Mouse (Mus musculus) effector memory CD4-positive, alpha-beta T cell, adult 7 months (primary cell): ENCODE data around the gene Shisa5. TPM values are rescaled to one million over a fixed set of nuclear protein-coding genes. Genes with fewer than 3 reads are reported as not detected.

Experiments
- polyA plus RNA-seq: library from polyadenylated mRNA; unstranded; fragments of 100-300 nt; shearing (Covaris generic); gene quantifications from one replicate; pipeline ENCODE4 v1.2.1, GENCODE M21; 2017

Shisa5 gene
- 2,718 TPM for polyA plus RNA-seq

GRCm38 (mm10) chr9:109038086-109038895 is at the start of gene Shisa5:
TSS of gene Shisa5 (plus strand) at chr9:109038565.

DNA sequence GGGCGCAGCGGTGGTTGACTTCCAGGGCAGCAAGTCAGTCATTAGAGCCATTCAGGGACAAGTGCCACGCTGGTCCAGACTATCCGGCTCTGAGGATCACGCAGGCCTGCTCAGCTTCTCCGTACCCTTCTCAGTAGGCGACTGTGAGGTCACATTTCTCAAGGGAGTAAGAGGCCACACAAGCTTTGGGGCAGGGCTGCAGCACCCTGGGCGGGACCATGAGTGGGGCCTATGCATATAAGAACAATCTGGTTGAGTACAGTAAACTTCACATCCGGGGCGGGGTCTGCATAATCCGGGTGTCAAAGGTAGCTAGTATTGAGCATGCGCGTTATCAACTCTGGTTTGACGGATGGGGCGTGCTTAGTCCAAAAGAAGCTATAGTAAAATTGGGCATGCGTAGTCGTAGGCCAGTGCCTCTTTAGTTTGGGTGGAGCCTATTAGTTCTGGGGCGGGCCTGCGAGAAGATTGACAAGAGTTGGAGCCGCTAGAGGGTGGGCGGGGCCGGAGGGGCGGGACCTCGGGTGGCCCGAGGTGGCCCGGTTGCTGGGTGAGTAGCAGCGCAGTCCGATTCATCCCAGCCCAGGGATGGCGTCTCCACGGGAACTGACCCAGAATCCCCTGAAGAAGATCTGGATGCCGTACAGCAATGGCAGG is 46.8 kb upstream of the Shisa5 start, which contains the start of gene Pfkfb4:
Gene Pfkfb4 (plus strand): TSS at position 351 of the 657 bp plus-strand sequence.

GRCm38 (mm10) chr9:109059136-109059903 is 21.0 kb downstream of the Shisa5 start, which contains the start of gene Trex1:
TSS of gene Trex1 (minus strand) at chr9:109059734.

GRCm38 (mm10) chr9:109073661-109074573 is 35.6 kb downstream of the Shisa5 start, which contains the start of gene Atrip:
TSS of gene Atrip (minus strand) at chr9:109074124.

DNA sequence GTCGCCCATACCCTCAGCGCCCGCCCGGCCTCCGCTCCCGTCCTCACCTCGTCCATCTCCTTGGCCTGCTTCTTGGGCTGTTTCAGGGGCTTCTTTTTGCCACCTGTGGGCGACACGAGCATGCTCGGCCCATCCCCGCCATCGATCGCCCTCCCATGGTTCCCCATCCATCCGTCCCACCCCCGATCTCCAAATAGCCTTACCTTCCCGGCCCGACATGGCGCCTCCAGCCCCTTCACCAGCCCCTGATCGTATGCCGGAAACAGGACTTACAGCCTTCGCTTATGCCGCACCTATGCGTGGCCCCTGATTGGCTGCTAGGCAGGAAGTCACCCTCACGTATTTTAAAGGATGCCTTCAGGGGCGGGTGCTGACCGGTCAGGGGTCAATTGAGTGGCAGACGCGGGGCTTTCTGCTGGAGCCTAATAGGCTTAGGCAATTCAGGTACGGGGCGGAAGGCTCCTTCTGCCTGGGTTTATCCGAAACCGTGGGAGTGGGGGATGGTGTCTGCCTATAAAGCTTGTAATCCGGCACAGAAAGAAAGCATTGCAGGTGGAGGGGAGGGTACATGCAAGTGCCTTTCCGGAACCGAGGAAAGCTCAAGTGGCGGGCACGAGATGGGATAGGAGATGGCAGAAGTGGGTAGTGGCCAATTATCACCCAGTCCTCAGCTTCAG is 43.9 kb downstream of the Shisa5 start, which contains the start of the genes Ccdc51 and Tma7:
Gene Ccdc51 (plus strand): TSS at position 370 of the 677 bp plus-strand sequence.
Gene Tma7 (minus strand): TSS at position 464 of the 677 bp plus-strand sequence.

DNA sequence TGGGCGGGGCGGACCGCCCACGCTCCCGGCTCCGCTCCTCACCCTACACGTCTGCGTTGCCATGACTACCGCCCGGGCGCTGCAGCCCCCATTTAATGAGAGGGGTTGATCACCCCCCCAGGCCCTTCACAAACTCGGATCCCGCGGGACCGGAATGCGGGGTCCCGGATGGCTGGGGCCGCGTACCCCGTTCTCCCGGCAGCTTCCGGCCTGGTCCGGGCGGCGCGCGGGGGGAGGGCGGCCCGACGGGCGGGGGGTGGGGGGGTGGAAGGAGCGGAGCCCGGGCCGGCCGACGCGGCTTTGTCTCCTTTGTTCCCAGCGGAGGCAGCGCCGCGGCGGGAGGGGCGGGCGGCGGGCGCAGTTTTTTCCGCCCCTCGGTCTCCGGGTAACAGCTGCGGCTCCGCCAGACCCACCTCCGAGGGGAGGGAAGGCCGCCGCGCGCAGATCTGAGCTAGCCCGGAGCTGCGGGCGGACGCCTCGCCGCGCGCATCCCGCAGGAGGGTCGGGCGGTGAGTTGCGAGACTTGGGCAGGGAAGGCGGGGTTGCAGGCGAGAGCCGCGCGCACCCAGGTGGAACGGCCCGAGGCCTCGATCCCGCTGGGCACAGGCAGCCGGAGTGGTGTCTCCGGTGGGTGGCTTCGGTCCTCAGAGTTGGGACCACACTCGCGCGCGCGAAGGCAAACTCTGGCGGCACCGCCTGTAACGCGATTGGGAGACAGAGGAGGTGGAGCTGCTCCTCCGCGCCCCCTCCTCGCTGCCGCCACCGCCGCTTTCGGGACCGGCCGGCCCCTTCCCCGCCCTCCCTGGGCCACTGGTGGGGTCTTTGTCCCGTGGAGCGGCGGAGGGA is 57.0 kb downstream of the Shisa5 start, which contains the start of gene Plxnb1:
Gene Plxnb1 (plus strand): TSS at position 253 of the 846 bp plus-strand sequence.

Other genes with a start within 250 kb of the Shisa5 start
- 11.2 TPM for gene Nckipsd, start 230.2 kb upstream of the Shisa5 start, polyA plus RNA-seq
- 0.06 TPM for gene Celsr3, start 212.2 kb upstream of the Shisa5 start, polyA plus RNA-seq
- gene Slc26a6, start 185.3 kb upstream of the Shisa5 start, polyA plus RNA-seq: 10.1 TPM
- gene Tmem89, start 123.9 kb upstream of the Shisa5 start, polyA plus RNA-seq: not detected
- gene Uqcrc1, start 101.9 kb upstream of the Shisa5 start, polyA plus RNA-seq: 241 TPM
- gene Col7a1, start 85.0 kb upstream of the Shisa5 start, polyA plus RNA-seq: 0.49 TPM
- not detected for gene Ucn2, start 52.6 kb upstream of the Shisa5 start, polyA plus RNA-seq
- 5.2 TPM for gene Pfkfb4, start 46.8 kb upstream of the Shisa5 start, polyA plus RNA-seq
- gene Trex1, start 21.2 kb downstream of the Shisa5 start, polyA plus RNA-seq: 103 TPM
- gene Atrip, start 35.6 kb downstream of the Shisa5 start, polyA plus RNA-seq: 13.4 TPM
- 5.5 TPM for gene Ccdc51, start 43.9 kb downstream of the Shisa5 start, polyA plus RNA-seq
- gene Tma7, start 44.0 kb downstream of the Shisa5 start, polyA plus RNA-seq: 490 TPM
- 1.9 TPM for gene Plxnb1, start 56.8 kb downstream of the Shisa5 start, polyA plus RNA-seq
- gene Fbxw21, start 123.5 kb downstream of the Shisa5 start, polyA plus RNA-seq: not detected
- gene Fbxw13, start 157.4 kb downstream of the Shisa5 start, polyA plus RNA-seq: not detected
- 0.28 TPM for gene Fbxw20, start 196.2 kb downstream of the Shisa5 start, polyA plus RNA-seq
- not detected for gene Fbxw14, start 249.1 kb downstream of the Shisa5 start, polyA plus RNA-seq